Mouse (Mus musculus): Measurements from ENCODE around the gene Hadha. TPM values are rescaled to one million over a fixed set of nuclear protein-coding genes. Genes with fewer than 3 reads are reported as not detected.

Hadha gene
- 101 and 102 TPM in 2 replicates for total RNA-seq (2012; rRNA removed)

- TF ChIP-seq ZC3H11A (IDR thresholded peaks at IDR 0.05; ENCODE audit: borderline replicate concordance, low read depth, low read length) (no peak), HCFC1 (IDR thresholded peaks at IDR 0.05; ENCODE audit: borderline replicate concordance, insufficient read depth, low read length) (peak; percentile 67; the same call in 1 of the 2 replicates), MAFK (IDR thresholded peaks at IDR 0.05; ENCODE audit: insufficient read depth, low read depth, low read length) (no peak)
- Histone ChIP-seq H3K4me3 (ENCODE audit: insufficient read depth in 1 of 2, low read depth in 1 of 2, low read length in 2 of 2, poor library complexity in 1 of 2, severe bottlenecking in 1 of 2) (peak within 1 kb of the TSS; percentile 70 to 94), H3K9ac (ENCODE audit: insufficient read depth, low read depth, low read length, poor library complexity, severe bottlenecking) (peak within 1 kb of the TSS; percentile 86), H3K36me3 (ENCODE audit: control insufficient read depth, insufficient read depth, low read length, poor library complexity, severe bottlenecking) (no peaks in the 10 kb centered on the region), H3K9me3 (ENCODE audit: control insufficient read depth, insufficient read depth, low read depth, low read length) (no peaks in the 10 kb centered on the region), H3K4me1 (ENCODE audit: control insufficient read depth in 2 of 2, insufficient read depth in 2 of 2, low read length in 2 of 2, poor library complexity in 1 of 2) (peaks cover 0 to 2% of the 10 kb centered on the region in 2 experiments; a peak in 2 of 4 replicates), H3K27ac (ENCODE audit: insufficient read depth, low read depth, low read length, poor library complexity, severe bottlenecking) (peak within 1 kb of the TSS; percentile 80; the same call in 1 of the 2 replicates)
- in situ Hi-C loops (cut with MboI; ENCODE audit: low sequenced_read_pairs in 2 of 2, unreplicated experiment in 2 of 2) = no loop called here
- peak; percentile 81 for DNase-seq (ENCODE audit: low read depth, low spot score)
These were observed at the start of gene Hadha, which contains the start of gene Hadhb for GRCm38 (mm10) chr5:30154474-30155394. Gene Hadha (minus strand): TSS chr5:30155162. Gene Hadhb (plus strand): TSS chr5:30155248.

GRCm38 (mm10) chr5:30204441-30204840, 49.5 kb upstream of the Hadha start:
- Histone ChIP-seq H3K36me3 (ENCODE audit: control insufficient read depth, insufficient read depth, low read length, poor library complexity, severe bottlenecking) (no peaks in the 10 kb centered on the region), H3K9me3 (ENCODE audit: control insufficient read depth, insufficient read depth, low read depth, low read length) (no peaks in the 10 kb centered on the region), H3K27ac (ENCODE audit: insufficient read depth, low read depth, low read length, poor library complexity, severe bottlenecking) (no peak overlapping the region), H3K9ac (ENCODE audit: insufficient read depth, low read depth, low read length, poor library complexity, severe bottlenecking) (no peak overlapping the region), H3K4me3 (ENCODE audit: insufficient read depth in 1 of 2, low read depth in 1 of 2, low read length in 2 of 2, poor library complexity in 1 of 2, severe bottlenecking in 1 of 2) (no peak overlapping the region), H3K4me1 (ENCODE audit: control insufficient read depth in 2 of 2, insufficient read depth in 2 of 2, low read length in 2 of 2, poor library complexity in 1 of 2) (peaks cover 0 to 21% of the 10 kb centered on the region in 2 experiments; a peak in 2 of 4 replicates)
- no peak for TF ChIP-seq ZNF384 (IDR thresholded peaks at IDR 0.05; ENCODE audit: low read depth, low read length)
- no peak for TF ChIP-seq CHD2 (IDR thresholded peaks at IDR 0.05; ENCODE audit: low read depth, low read length)
- TF ChIP-seq ZC3H11A (IDR thresholded peaks at IDR 0.05; ENCODE audit: borderline replicate concordance, low read depth, low read length) = no peak
- TF ChIP-seq HCFC1 (IDR thresholded peaks at IDR 0.05; ENCODE audit: borderline replicate concordance, insufficient read depth, low read length) = no peak
- TF ChIP-seq MAFK (IDR thresholded peaks at IDR 0.05; ENCODE audit: insufficient read depth, low read depth, low read length) = no peak
- in situ Hi-C loops (cut with MboI; ENCODE audit: low sequenced_read_pairs in 2 of 2, unreplicated experiment in 2 of 2) = no loop called here
- DNase-seq (ENCODE audit: low read depth, low spot score) = no peak

GRCm38 (mm10) chr5:30203216-30203885, 48.4 kb upstream of the Hadha start:
- in situ Hi-C loops (cut with MboI; ENCODE audit: low sequenced_read_pairs in 2 of 2, unreplicated experiment in 2 of 2) = no loop called here
- TF ChIP-seq MAFK (IDR thresholded peaks at IDR 0.05; ENCODE audit: insufficient read depth, low read depth, low read length) (no peak), CHD2 (IDR thresholded peaks at IDR 0.05; ENCODE audit: low read depth, low read length) (no peak), ZNF384 (IDR thresholded peaks at IDR 0.05; ENCODE audit: low read depth, low read length) (no peak), HCFC1 (IDR thresholded peaks at IDR 0.05; ENCODE audit: borderline replicate concordance, insufficient read depth, low read length) (no peak), ZC3H11A (IDR thresholded peaks at IDR 0.05; ENCODE audit: borderline replicate concordance, low read depth, low read length) (no peak)

GRCm38 (mm10) chr5:30202221-30202620, 47.3 kb upstream of the Hadha start:
- Histone ChIP-seq H3K27ac (ENCODE audit: insufficient read depth, low read depth, low read length, poor library complexity, severe bottlenecking) (no peak overlapping the region), H3K36me3 (ENCODE audit: control insufficient read depth, insufficient read depth, low read length, poor library complexity, severe bottlenecking) (no peaks in the 10 kb centered on the region), H3K9me3 (ENCODE audit: control insufficient read depth, insufficient read depth, low read depth, low read length) (no peaks in the 10 kb centered on the region), H3K9ac (ENCODE audit: insufficient read depth, low read depth, low read length, poor library complexity, severe bottlenecking) (no peak overlapping the region), H3K4me3 (ENCODE audit: insufficient read depth in 1 of 2, low read depth in 1 of 2, low read length in 2 of 2, poor library complexity in 1 of 2, severe bottlenecking in 1 of 2) (no peak overlapping the region), H3K4me1 (ENCODE audit: control insufficient read depth in 2 of 2, insufficient read depth in 2 of 2, low read length in 2 of 2, poor library complexity in 1 of 2) (peaks cover 0 to 28% of the 10 kb centered on the region in 2 experiments; a peak in 2 of 4 replicates)
- DNase-seq (ENCODE audit: low read depth, low spot score) = no peak
- TF ChIP-seq CHD2 (IDR thresholded peaks at IDR 0.05; ENCODE audit: low read depth, low read length) (no peak), MAFK (IDR thresholded peaks at IDR 0.05; ENCODE audit: insufficient read depth, low read depth, low read length) (no peak), HCFC1 (IDR thresholded peaks at IDR 0.05; ENCODE audit: borderline replicate concordance, insufficient read depth, low read length) (no peak), ZNF384 (IDR thresholded peaks at IDR 0.05; ENCODE audit: low read depth, low read length) (no peak), ZC3H11A (IDR thresholded peaks at IDR 0.05; ENCODE audit: borderline replicate concordance, low read depth, low read length) (no peak)
- in situ Hi-C loops (cut with MboI; ENCODE audit: low sequenced_read_pairs in 2 of 2, unreplicated experiment in 2 of 2) = no loop called here

More at GRCm38 (mm10) chr5:30203216-30203885, 48.4 kb upstream of the Hadha start:
- Histone ChIP-seq H3K4me1 (ENCODE audit: control insufficient read depth in 2 of 2, insufficient read depth in 2 of 2, low read length in 2 of 2, poor library complexity in 1 of 2) (peaks cover 0 to 23% of the 10 kb centered on the region in 2 experiments; a peak in 2 of 4 replicates), H3K9ac (ENCODE audit: insufficient read depth, low read depth, low read length, poor library complexity, severe bottlenecking) (no peak overlapping the region), H3K36me3 (ENCODE audit: control insufficient read depth, insufficient read depth, low read length, poor library complexity, severe bottlenecking) (no peaks in the 10 kb centered on the region), H3K4me3 (ENCODE audit: insufficient read depth in 1 of 2, low read depth in 1 of 2, low read length in 2 of 2, poor library complexity in 1 of 2, severe bottlenecking in 1 of 2) (no peak overlapping the region), H3K9me3 (ENCODE audit: control insufficient read depth, insufficient read depth, low read depth, low read length) (no peaks in the 10 kb centered on the region), H3K27ac (ENCODE audit: insufficient read depth, low read depth, low read length, poor library complexity, severe bottlenecking) (no peak overlapping the region)
- no peak for DNase-seq (ENCODE audit: low read depth, low spot score)
